Mouse (Mus musculus) E14TG2a.4 (cell line): Measurements from ENCODE around the gene Brms1.

Source experiments
- CTCF ChIP-seq: conservative IDR thresholded peaks from 2 replicates; pipeline ENCODE4 v1.5.1; 2014; ENCODE audit warnings: low read length
- NANOG ChIP-seq: IDR thresholded peaks from 2 replicates; pipeline ENCODE4 v1.6.1; 2014; ENCODE audit warnings: borderline replicate concordance, low read length, mixed read lengths
- POU5F1 ChIP-seq: IDR thresholded peaks from 2 replicates; pipeline ENCODE4 v1.6.1; 2014; ENCODE audit warnings: low read length, borderline replicate concordance

GRCm38 (mm10) chr19:5067040-5067799 is 26.1 kb downstream of the Brms1 start:
- TF ChIP-seq CTCF (no peak), NANOG (no peak), POU5F1 (no peak)
